Mouse (Mus musculus): ENCODE data around the gene Cfap57.
"Not testable (repeated sequence)": the region's sequence is repeated elsewhere in the genome, so short reads cannot be mapped to it uniquely, and the experiment has no call there.

Cfap57 gene

DNA sequence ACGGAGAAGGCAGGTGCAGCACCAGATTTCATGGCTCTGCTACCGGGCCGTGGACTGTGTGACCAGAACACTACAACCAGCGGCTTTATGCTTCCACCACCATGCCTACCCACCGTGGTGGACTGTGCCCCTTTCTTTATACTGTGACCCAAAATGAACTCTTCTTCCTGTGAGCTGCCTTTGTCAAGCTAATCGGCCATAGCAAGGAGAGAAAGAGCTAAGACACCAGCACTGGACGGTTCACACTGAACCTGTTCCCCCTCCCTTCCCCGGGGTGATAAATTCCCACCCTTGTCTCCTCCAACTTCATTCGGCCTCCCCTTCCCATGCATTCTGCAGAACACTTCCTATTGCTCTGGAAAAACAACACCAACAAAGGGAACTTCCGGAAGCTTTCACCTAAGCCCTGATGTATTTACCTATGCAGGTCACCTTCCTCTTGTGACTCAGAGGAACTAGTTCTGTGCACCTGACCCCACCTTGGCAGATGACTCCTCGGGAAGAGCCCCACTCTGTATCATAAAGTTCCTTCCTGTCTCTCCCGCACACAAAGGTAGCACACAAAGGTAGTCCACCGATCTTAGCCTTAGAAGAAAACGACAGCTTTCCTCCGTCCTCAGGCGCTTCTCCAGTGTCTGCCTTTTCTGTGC is 103.0 kb downstream of the Cfap57 start:
- DNase-seq: no peak

DNA sequence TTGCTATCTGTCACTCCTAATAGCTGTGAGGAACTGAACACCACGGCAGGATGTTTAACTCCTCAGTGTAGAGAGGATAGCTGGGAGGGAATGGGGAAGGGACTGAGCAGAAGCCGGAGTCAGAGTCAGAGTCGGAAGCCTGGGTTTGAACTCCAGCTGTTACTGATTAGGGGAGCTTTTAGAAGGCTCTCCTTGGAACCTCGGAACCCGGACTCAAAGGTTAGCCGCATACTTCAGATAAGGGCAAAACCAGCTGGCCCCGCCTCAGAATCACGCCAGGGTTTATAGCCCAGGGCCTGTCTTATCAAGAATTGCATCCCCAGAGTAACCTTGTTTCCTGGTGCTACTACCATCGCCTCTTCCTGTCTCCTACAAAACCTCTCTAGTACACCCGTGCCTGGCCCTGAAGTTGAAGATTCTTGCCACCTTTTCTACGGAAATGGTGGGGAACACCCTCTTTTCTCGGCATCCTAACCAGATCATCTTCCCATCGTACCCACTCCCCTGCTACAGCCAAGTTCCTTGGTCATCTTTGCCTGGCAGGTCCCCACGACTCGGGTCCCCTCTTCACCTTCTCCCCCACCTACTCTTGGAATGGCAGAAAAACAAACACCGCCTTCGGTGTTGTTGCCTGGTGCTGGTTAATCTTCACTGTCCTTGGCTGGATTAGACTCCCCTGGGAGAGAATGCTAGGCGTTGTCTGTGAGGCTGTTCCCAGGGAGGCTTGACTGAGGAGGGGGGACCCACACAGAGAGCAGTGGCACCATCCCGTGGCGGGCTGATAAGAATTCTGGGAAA is 103.7 kb downstream of the Cfap57 start:
- peak; percentile 16 for DNase-seq

DNA sequence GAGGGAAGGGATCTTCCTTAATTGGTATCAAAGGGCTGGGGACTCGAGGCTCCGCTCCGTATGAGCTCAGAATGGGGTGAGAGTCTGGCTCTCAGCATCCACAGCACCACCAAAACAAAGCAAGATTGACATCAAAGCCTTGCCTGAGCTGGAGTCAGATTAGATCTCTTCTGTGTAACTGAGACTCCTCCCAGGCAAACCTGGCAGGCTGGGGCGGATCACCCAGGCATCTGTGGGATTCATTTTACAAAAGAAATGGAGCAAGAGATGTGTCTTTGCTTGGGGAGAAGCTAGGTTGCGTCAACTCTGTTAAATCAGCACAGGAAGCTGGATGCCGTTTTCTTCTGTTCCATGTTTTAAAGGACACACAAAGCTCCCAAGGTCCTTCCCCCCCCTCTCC is 111.5 kb downstream of the Cfap57 start:
- no peak for DNase-seq

DNA sequence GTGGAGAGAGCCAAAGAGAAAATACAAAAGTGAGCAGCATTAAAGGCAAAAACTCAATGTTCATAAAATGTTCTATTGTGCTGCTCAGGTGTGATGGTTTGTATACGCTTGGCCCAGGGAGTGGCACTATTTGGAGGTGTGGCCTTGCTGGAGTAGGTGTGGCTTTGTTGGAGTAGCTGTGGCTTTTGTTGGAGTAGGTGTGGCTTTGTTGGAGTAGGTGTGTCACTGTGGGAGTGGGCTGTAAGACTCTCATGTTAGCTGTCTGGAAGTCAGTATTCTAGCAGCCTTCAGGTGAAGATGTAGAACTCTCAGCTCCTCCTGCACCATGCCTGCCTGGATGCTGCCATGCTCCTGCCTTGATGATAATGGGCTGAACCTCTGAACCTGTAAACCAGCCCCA is 113.4 kb downstream of the Cfap57 start:
- DNase-seq: not testable (repeated sequence)

DNA sequence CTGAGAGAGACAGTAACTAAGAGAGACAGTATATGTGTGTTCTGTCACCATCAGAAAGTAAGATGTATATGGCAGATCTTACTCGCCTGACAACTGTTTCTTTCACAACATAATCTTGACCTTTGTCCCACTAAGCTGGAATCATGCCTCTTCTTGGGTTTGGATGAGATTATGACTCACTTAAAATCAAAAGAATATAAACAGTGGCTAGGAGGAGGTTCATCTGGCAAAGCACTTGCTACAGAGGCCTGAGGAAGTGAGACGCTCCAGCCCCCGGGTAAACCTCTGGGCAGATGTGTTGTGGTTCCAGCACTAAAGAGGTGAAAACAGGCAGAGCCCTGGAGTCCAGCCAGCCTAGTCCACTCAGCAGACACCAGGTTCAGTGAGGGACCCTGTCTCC is 115.0 kb downstream of the Cfap57 start:
- no peak for DNase-seq

Data from liver (tissue).